Mouse (Mus musculus): Measurements from ENCODE around the gene Qtrt2. TPM values are rescaled to one million over a fixed set of nuclear protein-coding genes. Genes with fewer than 3 reads are reported as not detected.

Qtrt2 gene
- polyA plus RNA-seq, 1 experiment from 2014 or later: 25.1 TPM

- no peak overlapping the region for H3K27ac ChIP-seq
These were observed 7.7 kb downstream of the Qtrt2 start for GRCm38 (mm10) chr16:43918867-43919266.

GRCm38 (mm10) chr16:43908881-43909280, 17.7 kb downstream of the Qtrt2 start:
- H3K36me3 ChIP-seq: peaks cover 42% of the 10 kb centered on the region
- H3K4me3 ChIP-seq: no peak overlapping the region
- no peak for DNase-seq (ENCODE audit: low spot score)
- H3K27me3 ChIP-seq (ENCODE audit: insufficient read depth, poor library complexity, severe bottlenecking): no peaks in the 10 kb centered on the region
- no peaks in the 10 kb centered on the region for H3K9me3 ChIP-seq
- H3K4me1 ChIP-seq (replicated peaks): no peaks in the 10 kb centered on the region
- 86% methylated on average over 2 of the region's 2 CpGs for WGBS
- no peak overlapping the region for H3K27ac ChIP-seq

More at GRCm38 (mm10) chr16:43918867-43919266, 7.7 kb downstream of the Qtrt2 start:
- Histone ChIP-seq H3K4me3 (no peak overlapping the region), H3K9me3 (no peaks in the 10 kb centered on the region), H3K36me3 (peaks cover 13% of the 10 kb centered on the region), H3K4me1 (replicated peaks) (no peaks in the 10 kb centered on the region), H3K27me3 (ENCODE audit: insufficient read depth, poor library complexity, severe bottlenecking) (no peaks in the 10 kb centered on the region)
- no peak for DNase-seq (ENCODE audit: low spot score)
- 93% methylated on average over 3 of the region's 3 CpGs for WGBS

- Histone ChIP-seq H3K36me3 (peaks cover 16% of the 10 kb centered on the region), H3K27ac (no peak overlapping the region), H3K27me3 (ENCODE audit: insufficient read depth, poor library complexity, severe bottlenecking) (no peaks in the 10 kb centered on the region), H3K4me3 (no peak overlapping the region), H3K9me3 (no peaks in the 10 kb centered on the region), H3K4me1 (replicated peaks) (no peaks in the 10 kb centered on the region)
- no peak for DNase-seq (ENCODE audit: low spot score)
These were observed 26.0 kb downstream of the Qtrt2 start for GRCm38 (mm10) chr16:43900571-43900970.

- Histone ChIP-seq H3K4me1 (replicated peaks) (no peaks in the 10 kb centered on the region), H3K4me3 (no peak overlapping the region), H3K27ac (no peak overlapping the region), H3K36me3 (peaks cover 16% of the 10 kb centered on the region), H3K27me3 (ENCODE audit: insufficient read depth, poor library complexity, severe bottlenecking) (no peaks in the 10 kb centered on the region), H3K9me3 (no peaks in the 10 kb centered on the region)
- 93% methylated on average over 4 of the region's 4 CpGs for WGBS
- DNase-seq (ENCODE audit: low spot score): no peak
These were observed 26.5 kb downstream of the Qtrt2 start for GRCm38 (mm10) chr16:43900138-43900537.

- 89% methylated on average over 8 of the region's 8 CpGs for WGBS
- H3K36me3 ChIP-seq: no peaks in the 10 kb centered on the region
These were observed 32.1 kb downstream of the Qtrt2 start for GRCm38 (mm10) chr16:43894501-43894900.

GRCm38 (mm10) chr16:43890747-43891336, 35.8 kb downstream of the Qtrt2 start:
- 89% methylated on average over 4 of the region's 4 CpGs for WGBS
- H3K27ac ChIP-seq: peak overlapping the region; percentile 96; the same call in 1 of the 2 replicates

More at GRCm38 (mm10) chr16:43894501-43894900, 32.1 kb downstream of the Qtrt2 start:
- no peaks in the 10 kb centered on the region for H3K9me3 ChIP-seq
- peaks cover 6% of the 10 kb centered on the region for H3K4me1 ChIP-seq (replicated peaks)
- no peaks in the 10 kb centered on the region for H3K27me3 ChIP-seq (ENCODE audit: insufficient read depth, poor library complexity, severe bottlenecking)
- DNase-seq (ENCODE audit: low spot score): no peak
- no peak overlapping the region for H3K4me3 ChIP-seq
- H3K27ac ChIP-seq: no peak overlapping the region

DNA sequence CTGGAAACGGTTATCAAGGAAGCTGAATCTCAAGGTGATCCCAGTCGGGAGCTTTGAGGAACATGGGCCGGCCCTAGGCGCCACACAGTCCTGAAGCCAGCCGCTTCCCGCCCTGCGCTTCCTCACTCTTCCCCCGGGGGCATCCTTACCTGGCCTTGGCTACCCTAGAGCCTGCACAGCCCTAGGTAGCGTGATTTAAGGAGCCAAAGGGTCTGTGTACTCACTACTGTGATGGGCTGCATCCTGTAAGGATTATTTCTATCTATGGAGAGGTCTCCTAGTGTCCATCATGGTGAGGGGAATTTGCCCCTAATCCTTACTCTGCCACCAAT, 36.6 kb downstream of the Qtrt2 start:
- WGBS: 0% methylated on average over 9 of the region's 9 CpGs
- Histone ChIP-seq H3K27me3 (ENCODE audit: insufficient read depth, poor library complexity, severe bottlenecking) (no peaks in the 10 kb centered on the region), H3K36me3 (no peaks in the 10 kb centered on the region), H3K27ac (peak overlapping the region; percentile 96), H3K4me1 (replicated peaks) (peaks cover 12% of the 10 kb centered on the region), H3K4me3 (peak overlapping the region; percentile 73), H3K9me3 (no peaks in the 10 kb centered on the region)
- DNase-seq (ENCODE audit: low spot score): no peak

More at GRCm38 (mm10) chr16:43890747-43891336, 35.8 kb downstream of the Qtrt2 start:
- Histone ChIP-seq H3K27me3 (ENCODE audit: insufficient read depth, poor library complexity, severe bottlenecking) (no peaks in the 10 kb centered on the region), H3K36me3 (no peaks in the 10 kb centered on the region), H3K4me1 (replicated peaks) (peaks cover 12% of the 10 kb centered on the region), H3K9me3 (no peaks in the 10 kb centered on the region), H3K4me3 (peak overlapping the region; percentile 73)
- no peak for DNase-seq (ENCODE audit: low spot score)

DNA sequence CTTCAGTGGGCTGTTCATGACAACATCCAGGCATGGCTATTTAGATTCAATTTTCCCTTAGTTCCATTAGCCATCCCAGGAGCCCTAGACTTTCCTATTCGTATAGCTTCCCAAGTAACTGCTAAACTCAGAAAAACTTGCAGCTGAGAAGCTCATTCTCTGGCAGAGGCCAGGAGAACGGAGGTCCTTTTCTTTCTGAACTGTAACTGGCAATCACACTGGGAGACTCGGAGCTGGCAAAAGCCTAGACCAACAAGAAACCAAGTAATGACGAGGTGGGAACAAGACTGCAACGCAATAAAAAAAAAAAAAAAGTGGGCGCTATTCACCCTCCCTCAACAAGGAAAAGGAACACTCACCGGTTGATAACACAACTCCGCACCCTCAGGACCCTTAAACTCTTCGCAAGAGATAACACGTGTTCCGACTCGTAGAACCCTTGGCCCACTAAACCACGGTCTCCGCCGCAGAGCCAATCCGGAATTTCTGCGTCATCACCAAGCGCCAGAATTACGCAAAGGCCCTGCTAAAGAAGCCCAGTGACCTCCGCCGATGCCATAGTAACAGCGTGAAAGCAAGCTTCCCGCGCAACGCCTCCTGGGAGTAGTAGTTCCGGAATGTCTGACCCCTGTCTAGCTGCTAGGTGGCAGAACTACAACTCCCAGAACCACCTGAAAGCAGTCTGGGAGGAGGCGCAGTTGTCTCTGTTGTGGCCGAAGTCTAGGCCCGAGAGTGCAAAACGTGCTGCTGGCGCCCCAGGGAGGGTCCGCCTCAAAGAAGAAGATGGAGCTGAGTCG, 37.2 kb downstream of the Qtrt2 start, which contains the start of gene Ccdc191:
Gene Ccdc191, plus strand, starts transcription at position 593 of the 797 bp plus-strand sequence.
- no peaks in the 10 kb centered on the region for H3K9me3 ChIP-seq
- DNase-seq (ENCODE audit: low spot score): peak; percentile 99
- peaks cover 12% of the 10 kb centered on the region for H3K4me1 ChIP-seq (replicated peaks)
- under 1% methylated on average over 33 of the region's 33 CpGs for whole genome bisulfite sequencing
- H3K4me3 ChIP-seq: peak within 1 kb of the TSS; percentile 73
- no peaks in the 10 kb centered on the region for H3K36me3 ChIP-seq
- H3K27me3 ChIP-seq (ENCODE audit: insufficient read depth, poor library complexity, severe bottlenecking): no peaks in the 10 kb centered on the region
- peak within 1 kb of the TSS; percentile 96 for H3K27ac ChIP-seq

- 95% methylated on average over 2 of the region's 2 CpGs for WGBS
- H3K27me3 ChIP-seq (ENCODE audit: insufficient read depth, poor library complexity, severe bottlenecking): no peaks in the 10 kb centered on the region
- H3K4me1 ChIP-seq (replicated peaks): no peaks in the 10 kb centered on the region
- no peaks in the 10 kb centered on the region for H3K9me3 ChIP-seq
- no peak overlapping the region for H3K27ac ChIP-seq
- no peak overlapping the region for H3K4me3 ChIP-seq
- no peak for DNase-seq (ENCODE audit: low spot score)
- H3K36me3 ChIP-seq: peaks cover 34% of the 10 kb centered on the region
These were observed 44.3 kb downstream of the Qtrt2 start for GRCm38 (mm10) chr16:43882329-43882728.

DNA sequence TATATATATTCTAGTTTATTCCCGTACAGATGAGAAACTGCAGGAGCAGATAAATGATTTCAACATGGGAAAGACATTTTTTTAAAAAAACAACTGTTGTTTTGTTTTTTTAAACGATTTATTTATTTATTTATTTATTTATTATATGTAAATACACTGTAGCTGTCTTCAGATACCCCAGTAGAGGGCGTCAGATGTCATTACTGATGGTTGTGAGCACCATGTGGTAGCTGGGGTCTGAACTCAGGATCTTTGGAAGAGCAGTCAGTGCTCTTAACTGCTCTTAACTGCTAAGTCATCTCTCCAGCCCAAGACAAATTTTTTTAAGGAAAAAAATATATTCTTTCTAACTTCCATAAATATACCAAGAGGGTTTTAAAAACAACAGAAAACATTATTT, 45.0 kb downstream of the Qtrt2 start:
- H3K9me3 ChIP-seq: no peaks in the 10 kb centered on the region
- no peak overlapping the region for H3K4me3 ChIP-seq
- DNase-seq (ENCODE audit: low spot score): no peak
- no peaks in the 10 kb centered on the region for H3K27me3 ChIP-seq (ENCODE audit: insufficient read depth, poor library complexity, severe bottlenecking)
- H3K36me3 ChIP-seq: peaks cover 39% of the 10 kb centered on the region
- H3K4me1 ChIP-seq (replicated peaks): no peaks in the 10 kb centered on the region
- WGBS: 61% methylated on average over 3 of the region's 3 CpGs
- H3K27ac ChIP-seq: no peak overlapping the region

GRCm38 (mm10) chr16:43879769-43880168, 46.8 kb downstream of the Qtrt2 start:
- Histone ChIP-seq H3K4me1 (replicated peaks) (no peaks in the 10 kb centered on the region), H3K27me3 (ENCODE audit: insufficient read depth, poor library complexity, severe bottlenecking) (no peaks in the 10 kb centered on the region), H3K27ac (no peak overlapping the region), H3K9me3 (no peaks in the 10 kb centered on the region), H3K4me3 (no peak overlapping the region), H3K36me3 (peaks cover 57% of the 10 kb centered on the region)
- 90% methylated on average over 6 of the region's 6 CpGs for WGBS
- no peak for DNase-seq (ENCODE audit: low spot score)

DNA sequence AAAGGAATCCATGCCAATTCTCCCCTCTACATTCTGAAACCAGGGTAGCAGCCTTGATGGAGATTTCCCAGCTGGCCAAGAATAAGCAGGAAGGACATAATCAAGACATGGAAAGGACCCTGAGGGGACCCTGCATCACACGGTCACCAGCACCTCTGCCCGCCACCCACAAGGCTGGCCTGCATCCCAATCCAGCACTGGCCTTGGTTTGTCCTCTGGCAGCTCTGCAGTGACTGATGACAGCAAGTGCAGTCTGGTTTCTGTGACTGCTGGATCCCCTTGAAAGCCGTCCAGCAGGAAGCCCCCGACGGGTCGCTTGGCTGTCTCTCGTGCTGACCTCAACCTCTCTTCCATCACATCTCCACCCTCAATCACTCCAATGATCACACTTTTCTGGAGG, 55.2 kb downstream of the Qtrt2 start:
- WGBS: 92% methylated on average over 7 of the region's 7 CpGs
- Histone ChIP-seq H3K9me3 (no peaks in the 10 kb centered on the region), H3K27me3 (ENCODE audit: insufficient read depth, poor library complexity, severe bottlenecking) (no peaks in the 10 kb centered on the region), H3K27ac (no peak overlapping the region), H3K4me3 (no peak overlapping the region), H3K36me3 (peaks cover 79% of the 10 kb centered on the region), H3K4me1 (replicated peaks) (no peaks in the 10 kb centered on the region)
- no peak for DNase-seq (ENCODE audit: low spot score)

- Histone ChIP-seq H3K4me1 (replicated peaks) (no peaks in the 10 kb centered on the region), H3K27me3 (ENCODE audit: insufficient read depth, poor library complexity, severe bottlenecking) (no peaks in the 10 kb centered on the region), H3K9me3 (no peaks in the 10 kb centered on the region), H3K36me3 (peaks cover 67% of the 10 kb centered on the region), H3K4me3 (no peak overlapping the region), H3K27ac (no peak overlapping the region)
- no peak for DNase-seq (ENCODE audit: low spot score)
These were observed 56.8 kb downstream of the Qtrt2 start for GRCm38 (mm10) chr16:43869805-43870204.

Measured in hindbrain, embryonic 10.5 days (tissue).